Mouse (Mus musculus): ENCODE data around the gene Bcas3. TPM values are rescaled to one million over a fixed set of nuclear protein-coding genes. Genes with fewer than 3 reads are reported as not detected.

The Bcas3 gene
- polyA plus RNA-seq, 1 experiment from 2014 or later = 33.3 TPM

GRCm38 (mm10) chr11:85774707-85775106 lies 421.7 kb downstream of the Bcas3 start:
- Histone ChIP-seq H3K4me2 (replicated peaks; ENCODE audit: low read depth, low read length) (no peak overlapping the region), H3K9ac (ENCODE audit: low read depth, low read length) (no peak overlapping the region), H3K27me3 (ENCODE audit: control insufficient read depth, insufficient read depth, low read length) (no peaks in the 10 kb centered on the region; the same call in 1 of the 2 replicates), H3K27ac (ENCODE audit: low read depth, low read length) (no peak overlapping the region), H3K4me1 (replicated peaks; ENCODE audit: control insufficient read depth, insufficient read depth, low read length) (no peaks in the 10 kb centered on the region), H3K9me3 (ENCODE audit: control insufficient read depth, low read length) (no peaks in the 10 kb centered on the region), H3K4me3 (ENCODE audit: low read depth, low read length) (no peak overlapping the region), H3K36me3 (ENCODE audit: control insufficient read depth, insufficient read depth, low read length) (no peaks in the 10 kb centered on the region)
- no peak for DNase-seq (ENCODE audit: low spot score)
- 72% methylated on average over 6 of the region's 6 CpGs for WGBS
- no peak for ATAC-seq (ENCODE audit: low FRiP score)

GRCm38 (mm10) chr11:85775492-85775891 lies 422.5 kb downstream of the Bcas3 start:
- H3K9me3 ChIP-seq (ENCODE audit: control insufficient read depth, low read length) = no peaks in the 10 kb centered on the region
- no peak overlapping the region for H3K9ac ChIP-seq (ENCODE audit: low read depth, low read length)
- H3K4me3 ChIP-seq (ENCODE audit: low read depth, low read length) = no peak overlapping the region
- H3K27ac ChIP-seq (ENCODE audit: low read depth, low read length) = no peak overlapping the region
- ATAC-seq (ENCODE audit: low FRiP score) (no peak), DNase-seq (ENCODE audit: low spot score) (no peak)
- 71% methylated on average over 7 of the region's 7 CpGs for WGBS
- H3K4me1 ChIP-seq (replicated peaks; ENCODE audit: control insufficient read depth, insufficient read depth, low read length) = no peaks in the 10 kb centered on the region
- H3K27me3 ChIP-seq (ENCODE audit: control insufficient read depth, insufficient read depth, low read length) = no peaks in the 10 kb centered on the region; the same call in 1 of the 2 replicates
- no peak overlapping the region for H3K4me2 ChIP-seq (replicated peaks; ENCODE audit: low read depth, low read length)
- no peaks in the 10 kb centered on the region for H3K36me3 ChIP-seq (ENCODE audit: control insufficient read depth, insufficient read depth, low read length)

DNA sequence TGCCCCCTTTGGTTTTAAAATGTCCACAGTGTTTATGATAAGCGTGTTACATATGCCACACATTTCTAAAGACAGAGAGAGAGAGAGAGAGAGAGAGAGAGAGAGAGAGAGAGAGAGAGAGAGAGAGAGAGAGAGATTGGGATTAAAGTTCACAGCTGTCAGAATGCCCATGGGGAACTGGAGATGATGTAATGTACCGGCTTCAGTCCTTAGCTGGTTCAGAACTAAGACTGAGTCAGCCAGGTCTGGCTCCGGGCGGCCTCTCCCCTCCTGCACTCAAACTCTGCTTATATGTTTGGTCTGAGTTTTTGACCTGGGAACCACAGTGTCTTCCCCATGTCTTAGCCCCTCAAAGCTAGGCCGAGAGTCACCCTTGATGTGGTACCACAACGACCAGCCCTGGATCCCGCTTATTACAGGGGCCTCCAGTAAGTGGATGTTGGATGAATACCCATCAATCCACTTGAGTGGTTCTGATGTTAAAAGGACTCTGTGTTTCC lies 423.9 kb downstream of the Bcas3 start:
- ATAC-seq (ENCODE audit: low FRiP score) (no peak), DNase-seq (ENCODE audit: low spot score) (no peak)
- no peak overlapping the region for H3K4me2 ChIP-seq (replicated peaks; ENCODE audit: low read depth, low read length)
- H3K27me3 ChIP-seq (ENCODE audit: control insufficient read depth, insufficient read depth, low read length) = no peaks in the 10 kb centered on the region; the same call in 1 of the 2 replicates
- H3K9me3 ChIP-seq (ENCODE audit: control insufficient read depth, low read length) = no peaks in the 10 kb centered on the region
- H3K4me1 ChIP-seq (replicated peaks; ENCODE audit: control insufficient read depth, insufficient read depth, low read length) = no peaks in the 10 kb centered on the region
- no peaks in the 10 kb centered on the region for H3K36me3 ChIP-seq (ENCODE audit: control insufficient read depth, insufficient read depth, low read length)
- no peak overlapping the region for H3K4me3 ChIP-seq (ENCODE audit: low read depth, low read length)
- H3K27ac ChIP-seq (ENCODE audit: low read depth, low read length) = no peak overlapping the region
- no peak overlapping the region for H3K9ac ChIP-seq (ENCODE audit: low read depth, low read length)
- WGBS = 76% methylated on average over 7 of the region's 7 CpGs

GRCm38 (mm10) chr11:85777950-85778349 lies 425.0 kb downstream of the Bcas3 start:
- Histone ChIP-seq H3K4me2 (replicated peaks; ENCODE audit: low read depth, low read length) (no peak overlapping the region), H3K27me3 (ENCODE audit: control insufficient read depth, insufficient read depth, low read length) (no peaks in the 10 kb centered on the region), H3K4me3 (ENCODE audit: low read depth, low read length) (no peak overlapping the region), H3K9me3 (ENCODE audit: control insufficient read depth, low read length) (no peaks in the 10 kb centered on the region), H3K27ac (ENCODE audit: low read depth, low read length) (no peak overlapping the region), H3K36me3 (ENCODE audit: control insufficient read depth, insufficient read depth, low read length) (no peaks in the 10 kb centered on the region), H3K9ac (ENCODE audit: low read depth, low read length) (no peak overlapping the region), H3K4me1 (replicated peaks; ENCODE audit: control insufficient read depth, insufficient read depth, low read length) (no peaks in the 10 kb centered on the region)
- 100% methylated on average over 2 of the region's 2 CpGs for WGBS
- DNase-seq (ENCODE audit: low spot score) (no peak), ATAC-seq (ENCODE audit: low FRiP score) (no peak)

DNA sequence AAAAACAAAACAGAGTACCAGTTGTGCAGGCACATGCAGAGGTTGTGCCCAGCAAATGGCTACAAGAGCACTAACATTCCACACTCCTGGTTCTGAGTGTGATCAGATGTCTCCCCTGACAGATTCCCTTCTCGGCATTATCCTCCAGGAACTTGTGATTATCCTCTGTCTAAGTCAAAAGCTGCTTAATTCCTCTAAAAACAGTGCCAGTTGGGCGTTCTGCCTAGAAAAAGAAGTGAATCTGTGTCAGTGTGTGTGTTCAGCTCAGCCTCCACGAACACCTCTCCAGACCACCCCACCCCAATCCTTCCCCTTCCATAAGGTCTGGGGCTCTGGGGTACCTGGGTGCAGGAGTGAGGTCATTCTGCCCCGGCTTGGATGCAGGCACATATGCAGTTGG lies 427.3 kb downstream of the Bcas3 start:
- Histone ChIP-seq H3K27me3 (ENCODE audit: control insufficient read depth, insufficient read depth, low read length) (no peaks in the 10 kb centered on the region), H3K4me3 (ENCODE audit: low read depth, low read length) (no peak overlapping the region), H3K4me2 (replicated peaks; ENCODE audit: low read depth, low read length) (no peak overlapping the region), H3K9ac (ENCODE audit: low read depth, low read length) (no peak overlapping the region), H3K4me1 (replicated peaks; ENCODE audit: control insufficient read depth, insufficient read depth, low read length) (no peaks in the 10 kb centered on the region), H3K27ac (ENCODE audit: low read depth, low read length) (no peak overlapping the region), H3K36me3 (ENCODE audit: control insufficient read depth, insufficient read depth, low read length) (no peaks in the 10 kb centered on the region), H3K9me3 (ENCODE audit: control insufficient read depth, low read length) (no peaks in the 10 kb centered on the region)
- ATAC-seq (ENCODE audit: low FRiP score) = no peak
- DNase-seq (ENCODE audit: low spot score) = no peak
- 74% methylated on average over 4 of the region's 4 CpGs for WGBS

- 80% methylated on average over 3 of the region's 3 CpGs for WGBS
- Histone ChIP-seq H3K4me1 (replicated peaks; ENCODE audit: control insufficient read depth, insufficient read depth, low read length) (no peaks in the 10 kb centered on the region), H3K36me3 (ENCODE audit: control insufficient read depth, insufficient read depth, low read length) (no peaks in the 10 kb centered on the region), H3K9me3 (ENCODE audit: control insufficient read depth, low read length) (no peaks in the 10 kb centered on the region), H3K9ac (ENCODE audit: low read depth, low read length) (no peak overlapping the region), H3K27me3 (ENCODE audit: control insufficient read depth, insufficient read depth, low read length) (no peaks in the 10 kb centered on the region), H3K4me2 (replicated peaks; ENCODE audit: low read depth, low read length) (no peak overlapping the region), H3K27ac (ENCODE audit: low read depth, low read length) (no peak overlapping the region), H3K4me3 (ENCODE audit: low read depth, low read length) (no peak overlapping the region)
- peak; percentile 26 for DNase-seq (ENCODE audit: low spot score)
- no peak for ATAC-seq (ENCODE audit: low FRiP score)
These were observed 433.2 kb downstream of the Bcas3 start for GRCm38 (mm10) chr11:85786113-85786718.

- Histone ChIP-seq H3K4me2 (replicated peaks; ENCODE audit: low read depth, low read length) (no peak overlapping the region), H3K4me1 (replicated peaks; ENCODE audit: control insufficient read depth, insufficient read depth, low read length) (no peaks in the 10 kb centered on the region), H3K9me3 (ENCODE audit: control insufficient read depth, low read length) (no peaks in the 10 kb centered on the region), H3K27ac (ENCODE audit: low read depth, low read length) (no peak overlapping the region), H3K36me3 (ENCODE audit: control insufficient read depth, insufficient read depth, low read length) (no peaks in the 10 kb centered on the region), H3K9ac (ENCODE audit: low read depth, low read length) (no peak overlapping the region), H3K27me3 (ENCODE audit: control insufficient read depth, insufficient read depth, low read length) (no peaks in the 10 kb centered on the region), H3K4me3 (ENCODE audit: low read depth, low read length) (no peak overlapping the region)
- 88% methylated on average over 7 of the region's 7 CpGs for WGBS
- DNase-seq (ENCODE audit: low spot score) (no peak), ATAC-seq (ENCODE audit: low FRiP score) (no peak)
These were observed 436.8 kb downstream of the Bcas3 start for GRCm38 (mm10) chr11:85789750-85790149.

DNA sequence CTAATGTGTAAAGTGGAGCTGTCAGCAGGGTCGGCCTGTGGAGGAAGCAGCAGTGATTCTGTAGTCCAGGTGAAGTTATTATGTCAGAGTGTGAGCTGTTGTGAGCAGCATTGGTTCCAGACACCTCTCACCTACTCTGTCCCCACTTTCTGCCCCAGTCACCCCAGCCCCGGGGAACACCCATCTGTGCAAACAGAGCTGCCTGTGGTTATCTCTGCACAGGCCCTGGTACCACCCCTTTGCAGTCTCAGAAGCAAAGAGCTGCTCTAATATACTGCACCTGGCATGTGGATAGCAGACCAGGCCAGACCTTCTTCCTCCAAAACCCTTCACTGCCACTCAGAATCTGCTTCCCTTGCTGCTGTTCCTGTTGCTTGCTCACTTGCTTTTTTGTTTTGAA lies 437.3 kb downstream of the Bcas3 start:
- Histone ChIP-seq H3K4me3 (ENCODE audit: low read depth, low read length) (no peak overlapping the region), H3K27ac (ENCODE audit: low read depth, low read length) (no peak overlapping the region), H3K36me3 (ENCODE audit: control insufficient read depth, insufficient read depth, low read length) (no peaks in the 10 kb centered on the region), H3K9ac (ENCODE audit: low read depth, low read length) (no peak overlapping the region), H3K27me3 (ENCODE audit: control insufficient read depth, insufficient read depth, low read length) (no peaks in the 10 kb centered on the region), H3K4me2 (replicated peaks; ENCODE audit: low read depth, low read length) (no peak overlapping the region), H3K9me3 (ENCODE audit: control insufficient read depth, low read length) (no peaks in the 10 kb centered on the region), H3K4me1 (replicated peaks; ENCODE audit: control insufficient read depth, insufficient read depth, low read length) (no peaks in the 10 kb centered on the region)
- DNase-seq (ENCODE audit: low spot score) (no peak), ATAC-seq (ENCODE audit: low FRiP score) (no peak)
- WGBS = 68% methylated on average over 2 of the region's 2 CpGs

DNA sequence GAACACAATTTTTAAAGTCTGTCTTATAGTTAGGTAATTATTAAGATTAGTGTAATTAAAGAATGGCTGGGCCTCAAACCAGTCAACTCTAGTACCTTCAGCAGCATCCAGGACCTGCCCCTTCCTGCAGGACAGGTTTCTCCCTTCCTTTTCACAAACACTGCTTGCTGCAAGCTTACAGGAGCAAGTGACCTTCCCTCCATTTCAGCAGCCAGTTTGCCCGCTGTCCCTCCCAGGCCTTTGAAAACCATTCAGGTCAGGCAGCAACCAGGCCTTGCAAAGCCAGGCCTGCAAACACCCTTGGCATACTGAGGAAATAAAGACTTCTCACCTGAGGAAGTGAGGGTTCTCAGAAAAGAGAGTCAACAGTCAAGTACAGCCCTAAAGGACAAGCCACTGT lies 438.2 kb downstream of the Bcas3 start:
- H3K4me3 ChIP-seq (ENCODE audit: low read depth, low read length) = no peak overlapping the region
- no peak overlapping the region for H3K9ac ChIP-seq (ENCODE audit: low read depth, low read length)
- WGBS = 73% methylated on average over 1 of the region's 1 CpGs
- no peaks in the 10 kb centered on the region for H3K4me1 ChIP-seq (replicated peaks; ENCODE audit: control insufficient read depth, insufficient read depth, low read length)
- no peak overlapping the region for H3K27ac ChIP-seq (ENCODE audit: low read depth, low read length)
- DNase-seq (ENCODE audit: low spot score) (no peak), ATAC-seq (ENCODE audit: low FRiP score) (no peak)
- H3K4me2 ChIP-seq (replicated peaks; ENCODE audit: low read depth, low read length) = no peak overlapping the region
- H3K9me3 ChIP-seq (ENCODE audit: control insufficient read depth, low read length) = no peaks in the 10 kb centered on the region
- H3K27me3 ChIP-seq (ENCODE audit: control insufficient read depth, insufficient read depth, low read length) = no peaks in the 10 kb centered on the region
- no peaks in the 10 kb centered on the region for H3K36me3 ChIP-seq (ENCODE audit: control insufficient read depth, insufficient read depth, low read length)
